Mouse (Mus musculus): ENCODE results near the gene 6430531B16Rik. TPM values are rescaled to one million over a fixed set of nuclear protein-coding genes. Genes with fewer than 3 reads are reported as not detected.

Gene 6430531B16Rik
- total RNA-seq (2023) = not detected

GRCm38 (mm10) chr7:139978278-139978892 lies at the start of gene 6430531B16Rik:
Gene 6430531B16Rik (minus strand): TSS chr7:139978755.

GRCm38 (mm10) chr7:139992406-139992805 lies 13.9 kb upstream of the 6430531B16Rik start, which contains the start of gene Adam8:
Gene Adam8 (minus strand): TSS chr7:139992562.

GRCm38 (mm10) chr7:139943674-139944281 lies 34.8 kb downstream of the 6430531B16Rik start, which contains the start of gene Utf1:
Gene Utf1 (plus strand): TSS chr7:139943789.

Other genes starting within 250 kb of the 6430531B16Rik start
- not detected for gene Adgra1, start 144.6 kb downstream of the 6430531B16Rik start, total RNA-seq (2023)
- not detected for gene Kndc1, start 84.1 kb downstream of the 6430531B16Rik start, total RNA-seq (2023)
- not detected for gene Utf1, start 35.0 kb downstream of the 6430531B16Rik start, total RNA-seq (2023)
- gene Adam8, start 13.8 kb upstream of the 6430531B16Rik start, total RNA-seq (2023) = 4.5 TPM
- 34.8 TPM for gene Zfp511, start 57.6 kb upstream of the 6430531B16Rik start, total RNA-seq (2023)
- gene Tubgcp2, start 57.9 kb upstream of the 6430531B16Rik start, total RNA-seq (2023) = 29.4 TPM
- gene Msx3, start 70.3 kb upstream of the 6430531B16Rik start, total RNA-seq (2023) = not detected
- gene Caly, start 103.8 kb upstream of the 6430531B16Rik start, total RNA-seq (2023) = not detected
- gene Prap1, start 114.6 kb upstream of the 6430531B16Rik start, total RNA-seq (2023) = not detected
- 6.7 TPM for gene Fuom, start 123.7 kb upstream of the 6430531B16Rik start, total RNA-seq (2023)
- 6.2 TPM for gene Paox, start 137.0 kb upstream of the 6430531B16Rik start, total RNA-seq (2023)
- 27.2 TPM for gene Echs1, start 137.7 kb upstream of the 6430531B16Rik start, total RNA-seq (2023)
- gene Mtg1, start 158.8 kb upstream of the 6430531B16Rik start, total RNA-seq (2023) = 21.7 TPM
- gene Sprn, start 176.1 kb upstream of the 6430531B16Rik start, total RNA-seq (2023) = not detected
- not detected for gene Olfr522, start 186.0 kb upstream of the 6430531B16Rik start, total RNA-seq (2023)
- not detected for gene Olfr523, start 194.5 kb upstream of the 6430531B16Rik start, total RNA-seq (2023)
- gene Olfr524, start 227.2 kb upstream of the 6430531B16Rik start, total RNA-seq (2023) = not detected
- gene Cd163l1, start 239.5 kb upstream of the 6430531B16Rik start, total RNA-seq (2023) = not detected